Mouse (Mus musculus): ENCODE results near the gene Scarb2.
A peak's percentile ranks its signal among the peaks of the same experiment; 100 is the strongest.

The Scarb2 gene

DNA sequence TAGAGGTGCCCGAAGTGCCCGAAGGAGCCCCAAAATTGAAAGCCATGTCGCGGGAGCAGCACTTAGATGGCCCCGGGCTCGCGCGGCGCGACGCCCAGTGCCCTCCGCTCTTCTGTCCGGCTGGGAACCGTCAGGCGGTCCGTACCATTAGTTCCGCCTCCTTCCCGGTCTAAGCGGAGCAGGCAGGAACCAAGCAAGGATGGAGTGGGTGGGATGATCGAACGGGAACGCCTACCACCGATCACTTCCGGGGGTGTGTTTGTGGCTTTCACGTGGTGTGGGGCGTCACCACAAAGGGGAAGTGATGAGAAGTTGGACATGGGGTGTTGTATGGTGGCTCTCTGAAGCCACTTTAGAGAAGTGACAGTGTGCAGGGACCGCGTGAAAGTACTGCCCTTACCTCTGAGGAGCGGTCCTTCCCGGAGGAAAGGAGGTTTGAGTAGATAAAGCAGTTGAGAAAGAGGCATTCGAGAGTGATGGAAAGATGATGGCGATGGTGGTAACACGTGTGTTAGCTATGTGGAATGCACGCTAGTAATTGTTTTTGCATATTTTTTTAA is 71.5 kb downstream of the Scarb2 start, which contains the start of gene Nup54:
Gene Nup54 (minus strand): TSS at position 195 of the 560 bp plus-strand sequence.
- peak; percentile 94 to 97 for DNase-seq (ENCODE audit: low spot score in 2 of 2)

DNA sequence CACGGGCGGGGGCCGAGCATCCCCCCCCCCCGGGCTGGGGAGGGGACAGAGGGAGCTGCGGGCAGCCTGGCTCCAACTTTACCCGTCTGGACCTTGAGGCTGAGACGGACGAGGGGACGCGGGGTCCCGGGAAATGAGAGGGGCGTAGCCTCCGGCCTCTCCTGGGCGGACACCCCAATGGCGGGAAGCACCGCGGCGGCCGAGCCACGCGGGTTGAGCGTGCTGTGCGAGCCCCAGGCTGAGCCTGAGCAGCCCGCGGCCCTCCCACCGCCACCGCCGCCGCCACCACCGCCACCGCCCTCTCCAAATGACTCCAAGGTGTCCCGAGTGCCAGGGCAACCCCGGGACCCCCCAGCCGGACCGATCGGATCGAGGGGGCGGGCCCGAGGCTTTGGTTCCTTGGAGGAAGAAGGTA is 72.1 kb downstream of the Scarb2 start:
- DNase-seq (ENCODE audit: low spot score in 2 of 2) = peak in 1 of 2 experiments; percentile 5

DNA sequence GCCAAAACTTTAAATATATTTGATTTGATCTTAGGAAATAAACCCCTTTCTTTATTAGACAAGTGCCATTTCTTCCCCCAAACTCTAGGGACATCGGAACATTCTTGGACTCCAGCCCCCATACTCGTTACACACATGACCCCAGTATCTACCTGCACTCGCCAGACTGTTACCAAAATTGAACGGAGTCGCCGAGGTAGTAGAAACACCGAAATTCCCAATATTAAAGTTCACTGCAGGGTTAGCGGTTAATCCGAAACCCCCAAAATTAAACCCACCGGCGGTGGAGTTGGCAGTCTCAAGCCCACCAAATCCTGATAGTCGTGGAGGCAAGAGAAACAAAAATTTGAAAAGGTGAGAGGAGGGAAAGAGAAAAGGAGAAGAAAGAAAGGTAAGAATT is 72.6 kb downstream of the Scarb2 start:
- no peak for DNase-seq (ENCODE audit: low spot score in 2 of 2)

DNA sequence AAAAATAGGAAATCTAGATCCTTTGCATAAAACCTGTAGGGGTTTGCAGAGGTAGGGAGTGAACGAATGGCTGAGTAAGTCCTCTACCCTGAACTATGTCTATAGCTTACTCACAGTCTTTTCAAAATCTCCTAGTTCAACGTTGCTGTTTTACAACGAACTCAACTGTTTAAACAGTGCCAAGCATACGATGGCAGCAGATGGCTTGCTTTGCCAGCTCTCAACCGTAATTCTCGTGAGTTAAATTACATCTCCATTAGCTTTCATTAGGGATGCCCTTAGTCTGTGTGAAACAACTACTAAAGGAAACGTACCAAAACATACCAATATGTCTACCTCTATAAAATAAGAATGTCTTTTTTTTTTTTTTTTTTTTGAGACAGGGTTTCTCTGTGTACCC is 75.0 kb downstream of the Scarb2 start:
- peak in 1 of 2 experiments; percentile 10 for DNase-seq (ENCODE audit: low spot score in 2 of 2)

DNA sequence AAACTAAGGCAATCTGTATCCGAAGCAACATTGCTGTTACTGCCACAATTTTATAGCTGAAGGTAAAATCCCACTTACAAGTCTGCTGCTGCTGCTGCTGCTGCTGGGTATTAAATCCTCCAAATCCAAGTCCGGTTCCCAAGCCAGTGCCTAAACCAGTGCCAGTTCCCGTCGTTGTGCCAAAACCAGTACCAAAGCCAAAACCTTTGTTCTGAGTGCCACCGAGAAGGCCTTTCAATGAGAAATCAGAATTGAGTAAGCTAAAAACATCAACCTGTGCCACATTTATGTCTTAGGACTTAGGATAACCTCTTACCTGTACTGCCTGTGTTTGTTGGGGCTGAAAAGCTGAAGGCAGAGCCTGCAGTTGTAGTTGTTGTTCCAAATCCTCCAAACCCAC is 75.9 kb downstream of the Scarb2 start:
- peak in 1 of 2 experiments; percentile 12 for DNase-seq (ENCODE audit: low spot score in 2 of 2)

DNA sequence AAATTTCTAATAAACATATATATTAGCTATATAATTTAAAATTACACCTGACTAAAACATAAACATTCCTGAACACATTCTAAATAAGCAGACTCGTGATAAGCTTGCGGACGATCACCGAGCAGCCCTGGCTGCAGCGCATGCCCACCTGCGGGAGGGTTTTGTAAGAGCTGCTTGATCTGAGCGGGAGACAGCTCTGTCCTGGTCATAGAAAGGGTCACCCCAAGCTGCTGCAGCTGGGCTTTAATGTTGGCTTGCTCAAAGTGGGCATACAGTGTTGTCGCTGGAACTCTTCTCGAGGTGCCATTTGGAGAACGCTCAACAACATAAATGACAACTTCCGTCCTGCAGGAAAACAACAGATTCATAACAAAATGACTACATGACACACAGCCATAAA is 82.5 kb downstream of the Scarb2 start:
- DNase-seq (ENCODE audit: low spot score in 2 of 2) = no peak

DNA sequence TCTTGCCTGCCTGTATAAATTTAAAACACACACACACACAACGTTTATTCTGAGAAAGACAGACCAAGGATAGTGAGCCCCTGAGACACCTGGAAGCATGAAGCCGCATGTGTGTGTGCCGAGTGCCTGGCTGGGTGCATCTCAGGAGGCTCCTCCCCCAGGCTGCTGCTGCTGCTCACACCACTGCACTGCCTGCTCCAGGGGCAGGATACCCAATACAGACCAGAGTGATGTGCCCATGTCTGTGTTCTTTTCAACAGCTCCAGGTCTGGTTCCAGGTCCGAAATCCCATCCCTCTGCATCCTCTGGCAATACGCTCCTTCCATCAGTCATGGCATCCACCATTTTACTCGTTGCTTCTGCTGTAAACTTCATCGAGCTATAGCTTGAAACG is 92.7 kb downstream of the Scarb2 start:
- no peak for DNase-seq (ENCODE audit: low spot score in 2 of 2)

DNA sequence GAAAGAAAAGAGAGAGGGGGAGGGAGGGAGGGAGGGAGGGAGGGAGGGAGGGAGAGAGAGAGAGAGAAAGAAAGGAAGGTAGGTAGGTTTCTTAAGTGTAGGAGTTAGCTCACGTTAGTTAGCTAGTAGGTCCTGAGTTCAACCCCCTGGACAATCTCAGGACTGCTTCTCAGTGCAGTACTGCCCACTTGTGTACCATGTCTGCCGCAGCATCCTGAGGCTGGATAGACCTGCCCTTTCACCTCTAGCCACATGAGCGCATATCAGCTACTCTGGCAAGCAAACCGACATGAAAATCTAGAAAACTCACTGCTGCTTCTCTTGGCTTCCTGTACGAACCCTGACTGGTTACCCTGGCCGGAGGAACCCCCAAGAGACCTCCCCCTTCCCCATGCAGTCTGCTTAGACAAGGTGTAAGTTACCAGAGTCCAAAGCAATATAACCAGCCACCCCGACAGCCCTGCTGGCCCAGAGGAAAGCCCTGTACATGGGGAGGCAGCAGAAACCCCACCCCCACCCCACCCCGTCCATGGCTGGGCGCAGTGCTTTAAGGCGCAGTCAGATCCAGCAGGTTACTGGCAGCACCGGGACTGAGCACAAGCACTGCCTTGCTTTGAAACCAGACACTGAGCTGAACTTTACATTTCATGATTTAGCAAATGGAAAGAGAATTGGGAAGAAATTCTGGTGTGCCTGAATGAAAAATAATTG is 93.2 kb downstream of the Scarb2 start:
- no peak for DNase-seq (ENCODE audit: low spot score in 2 of 2)

DNA sequence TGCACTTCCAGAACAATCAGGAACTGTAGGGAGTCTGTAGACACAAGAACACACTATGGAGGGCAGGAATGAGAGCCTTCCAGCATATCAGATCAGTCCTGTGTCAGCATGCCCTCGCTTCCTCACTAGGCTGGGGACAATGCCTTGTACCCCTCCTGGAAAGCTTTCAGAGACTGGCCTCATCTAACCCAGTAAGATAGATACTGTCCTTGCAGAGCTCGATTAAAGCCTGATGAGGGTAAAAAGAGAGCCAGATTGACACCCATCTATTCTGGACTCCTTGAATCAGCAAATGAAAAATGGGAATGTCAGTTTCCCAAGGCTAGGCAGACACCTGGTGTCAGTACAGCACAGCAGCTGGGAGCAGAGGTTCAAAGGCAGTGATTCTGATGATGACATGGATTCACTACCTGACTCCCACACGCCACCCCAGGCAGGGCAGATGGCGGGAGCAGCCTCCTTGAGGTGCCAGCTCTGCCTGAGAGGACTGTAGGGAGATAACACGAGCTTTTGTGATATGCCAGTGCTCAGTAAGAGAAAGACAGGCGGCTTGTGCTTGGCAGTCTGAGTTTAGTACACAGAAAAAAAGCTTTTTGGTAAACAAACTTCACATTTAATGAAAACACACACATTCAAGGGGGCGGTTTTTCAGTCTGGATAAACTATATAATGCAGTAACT is 95.0 kb downstream of the Scarb2 start:
- DNase-seq (ENCODE audit: low spot score in 2 of 2) = no peak

DNA sequence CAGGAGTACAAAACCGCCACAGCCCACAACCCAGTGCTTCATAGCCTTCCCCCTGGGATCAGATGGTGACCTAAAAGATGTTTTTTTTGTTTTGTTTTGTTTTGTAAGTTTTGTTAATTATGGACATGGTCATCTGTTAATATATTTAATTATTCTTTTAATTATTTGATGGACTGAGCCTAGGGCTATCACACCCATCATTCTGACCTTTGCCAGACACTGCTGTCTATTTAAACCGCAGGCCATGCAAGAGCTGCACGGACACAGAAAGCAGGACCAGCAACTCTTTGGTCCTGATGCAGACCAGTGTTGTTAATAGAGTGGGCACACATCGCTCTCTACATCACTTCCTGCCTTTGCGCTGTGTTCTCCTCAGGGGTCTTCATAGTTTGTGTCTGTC is 96.1 kb downstream of the Scarb2 start:
- DNase-seq (ENCODE audit: low spot score in 2 of 2) = no peak

DNA sequence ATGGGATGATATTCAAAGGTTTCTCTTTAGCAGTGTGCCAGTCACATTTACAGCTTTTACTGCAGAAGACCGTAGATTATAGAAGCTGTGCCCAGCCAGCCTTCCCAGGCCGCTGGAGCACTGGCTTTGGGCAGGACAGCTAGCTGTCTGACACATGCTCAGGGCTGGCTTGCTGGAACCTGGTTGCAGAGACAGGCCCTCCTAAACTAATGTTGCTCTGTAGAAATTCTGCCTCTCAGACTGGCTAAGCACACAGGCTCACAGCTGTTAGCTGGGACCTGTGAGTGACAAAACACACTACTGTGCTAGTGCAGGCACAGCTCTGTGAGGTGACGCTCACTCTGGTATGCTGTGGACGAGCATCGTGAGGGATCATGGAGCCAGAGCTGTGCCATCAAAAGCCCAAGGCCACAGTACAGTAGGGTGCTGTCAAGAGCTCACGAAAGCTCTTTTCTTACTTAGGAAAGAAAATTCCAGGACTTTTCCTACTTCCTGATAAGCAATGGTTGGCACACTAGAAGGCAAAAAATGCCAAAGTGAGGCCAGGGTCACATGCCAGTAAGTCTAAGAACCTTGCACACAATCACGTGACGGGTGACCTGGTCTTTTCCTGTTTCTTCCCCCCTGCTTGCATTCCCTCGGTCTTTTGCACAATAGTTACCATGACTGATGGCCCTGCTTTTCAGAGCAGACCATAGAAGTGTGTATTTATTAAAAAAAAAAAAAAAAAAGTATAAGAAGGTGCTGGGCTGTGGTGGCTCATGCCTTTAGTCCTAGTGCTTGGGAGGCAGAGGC is 97.1 kb downstream of the Scarb2 start:
- no peak for DNase-seq (ENCODE audit: low spot score in 2 of 2)

DNA sequence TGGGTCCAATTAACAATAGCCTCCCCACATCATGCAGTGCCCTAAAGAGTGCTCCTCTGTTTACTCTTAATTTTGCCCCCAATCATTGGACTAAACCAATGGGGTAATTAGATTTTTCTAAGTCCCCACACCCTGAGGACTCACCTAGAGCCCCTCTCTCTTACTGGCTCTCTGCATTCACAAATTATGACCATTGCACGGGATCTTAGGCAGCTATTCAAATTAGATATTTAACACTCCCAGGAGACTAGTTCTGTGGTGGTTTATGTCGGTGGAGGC is 102.3 kb downstream of the Scarb2 start:
- no peak for DNase-seq (ENCODE audit: low spot score in 2 of 2)

DNA sequence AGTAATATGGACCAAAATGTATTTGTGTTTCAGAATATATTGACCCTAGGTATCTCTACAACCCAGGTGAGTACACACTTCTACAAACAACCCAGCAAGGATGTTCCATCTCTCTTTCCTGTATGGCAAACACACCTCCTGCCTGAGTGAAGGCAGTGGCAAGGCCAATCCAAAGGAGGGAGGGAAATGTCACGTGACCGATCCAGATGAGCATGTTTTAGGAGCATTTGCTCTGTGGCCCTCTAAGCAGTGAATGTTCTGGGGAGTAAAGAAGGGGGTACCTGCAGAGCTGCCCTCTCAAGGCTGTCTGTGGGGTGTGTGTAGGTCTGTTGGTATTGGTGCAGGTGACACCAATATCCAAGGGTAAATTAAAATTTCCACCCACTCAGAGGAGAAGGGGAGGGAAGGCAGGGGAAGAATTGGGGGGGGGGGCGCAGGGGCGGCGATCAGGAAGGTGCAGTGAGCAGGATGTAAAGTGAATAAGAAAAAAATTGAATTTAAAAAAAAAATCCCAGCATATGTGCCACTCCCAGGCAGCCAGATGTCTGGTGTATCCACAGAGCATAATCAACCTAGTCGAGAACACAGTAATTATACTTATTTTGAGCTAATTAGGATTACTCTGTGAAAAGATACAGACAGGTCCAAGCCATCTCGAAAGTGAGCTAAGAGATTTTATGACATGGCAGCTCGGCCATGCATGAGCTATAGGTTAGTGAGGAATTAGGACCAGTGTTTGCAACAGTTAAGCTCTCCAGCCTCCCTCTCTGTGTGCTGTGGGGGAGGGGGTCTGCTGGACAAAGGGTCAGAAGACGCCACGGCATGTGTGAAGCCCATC is 102.9 kb downstream of the Scarb2 start:
- DNase-seq (ENCODE audit: low spot score in 2 of 2) = no peak

DNA sequence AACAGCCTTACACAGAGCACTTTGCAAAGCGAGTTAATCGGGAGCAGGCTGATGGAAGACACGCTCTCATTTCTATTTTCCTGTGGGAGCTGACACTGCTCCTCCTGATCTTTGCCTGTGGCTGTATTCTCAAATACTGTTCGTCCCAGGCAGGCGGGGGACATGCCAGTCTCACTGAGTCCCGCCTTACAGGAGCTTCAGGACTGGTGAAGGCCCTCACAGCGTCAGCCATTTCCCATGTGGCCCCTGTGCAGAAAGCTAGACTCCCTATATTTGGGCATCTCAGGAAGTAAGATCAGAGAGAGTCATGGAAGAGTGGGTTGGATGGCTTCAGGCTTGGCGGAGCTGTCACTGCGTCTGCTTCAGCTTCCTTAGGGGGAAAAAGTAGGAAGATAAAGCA is 103.8 kb downstream of the Scarb2 start:
- DNase-seq (ENCODE audit: low spot score in 2 of 2) = no peak

DNA sequence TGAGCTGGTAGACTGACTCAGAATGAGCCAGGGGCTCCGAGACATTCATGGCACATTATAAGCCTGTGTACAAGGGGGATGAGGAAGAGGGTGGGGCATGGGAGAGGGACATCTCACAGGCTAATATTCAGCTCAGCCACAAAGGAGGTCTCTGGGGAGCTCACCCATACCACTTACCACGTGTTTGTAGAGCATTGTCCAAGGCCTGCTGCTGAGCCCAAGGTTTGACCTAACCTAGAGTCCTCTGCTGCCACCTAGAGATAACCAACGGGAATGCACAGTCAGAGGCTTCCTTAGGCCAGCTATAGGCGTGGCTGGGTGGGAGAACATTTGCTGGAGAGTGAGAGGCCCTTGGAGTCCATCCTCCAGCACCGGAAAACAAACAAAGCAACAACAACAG is 108.5 kb downstream of the Scarb2 start:
- DNase-seq (ENCODE audit: low spot score in 2 of 2) = peak; percentile 67 to 81

DNA sequence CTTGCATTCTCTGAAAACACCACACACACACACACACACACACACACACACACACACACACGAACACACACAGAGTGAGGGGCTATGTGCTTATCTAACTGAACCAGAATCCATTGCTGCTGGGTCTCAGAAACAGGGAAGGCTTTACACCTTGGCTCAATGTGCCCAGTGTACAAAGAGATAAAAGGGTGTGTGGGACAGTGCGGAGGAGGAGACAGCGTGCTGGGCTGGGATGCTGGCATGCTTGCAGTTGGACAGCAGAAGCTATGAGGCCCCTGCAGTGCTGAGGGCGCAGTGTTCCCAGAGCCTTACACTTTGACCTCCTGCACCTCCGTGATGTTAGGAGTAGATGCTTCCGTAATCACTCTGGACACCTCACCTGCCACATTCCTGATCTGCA is 110.2 kb downstream of the Scarb2 start:
- no peak for DNase-seq (ENCODE audit: low spot score in 2 of 2)

DNA sequence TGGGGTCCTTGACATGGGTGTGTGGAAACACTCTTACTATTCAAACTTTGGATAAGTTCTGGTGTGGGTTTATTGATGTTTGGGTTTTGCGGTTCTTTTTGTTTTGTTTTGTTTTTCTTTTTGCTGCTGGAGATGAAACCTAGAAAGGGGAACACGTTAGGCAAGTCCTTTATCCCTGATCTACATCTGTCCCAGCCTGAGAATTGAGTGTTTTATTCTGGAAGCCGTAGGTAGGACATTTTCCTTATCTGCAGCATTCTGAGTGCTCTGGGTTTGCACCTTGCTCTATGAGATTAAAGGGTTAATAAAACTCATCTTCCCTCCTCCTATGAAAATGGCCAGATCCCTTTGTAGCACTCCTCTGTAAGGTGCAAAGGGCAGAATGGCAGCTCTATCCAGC is 110.9 kb downstream of the Scarb2 start:
- DNase-seq (ENCODE audit: low spot score in 2 of 2) = no peak

DNA sequence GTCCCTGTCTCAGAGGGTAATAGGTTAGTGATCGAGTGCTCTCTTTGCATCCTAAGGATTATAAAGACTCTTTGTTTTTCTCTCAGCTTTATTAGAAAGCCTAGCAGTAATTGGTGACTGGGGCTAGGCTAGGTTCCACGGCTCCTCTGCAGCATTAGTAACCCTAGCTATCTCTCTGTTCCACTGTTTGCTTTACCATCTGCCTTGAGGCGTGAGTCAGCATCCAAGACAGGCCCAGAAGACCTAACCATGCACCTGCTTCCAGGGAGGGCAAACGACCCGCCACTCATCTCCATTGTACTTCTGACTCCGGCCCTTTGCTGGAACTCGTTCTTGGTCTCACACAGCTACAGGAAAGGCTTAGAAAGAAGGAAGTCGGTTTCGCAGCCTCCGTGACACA is 112.8 kb downstream of the Scarb2 start:
- no peak for DNase-seq (ENCODE audit: low spot score in 2 of 2)

DNA sequence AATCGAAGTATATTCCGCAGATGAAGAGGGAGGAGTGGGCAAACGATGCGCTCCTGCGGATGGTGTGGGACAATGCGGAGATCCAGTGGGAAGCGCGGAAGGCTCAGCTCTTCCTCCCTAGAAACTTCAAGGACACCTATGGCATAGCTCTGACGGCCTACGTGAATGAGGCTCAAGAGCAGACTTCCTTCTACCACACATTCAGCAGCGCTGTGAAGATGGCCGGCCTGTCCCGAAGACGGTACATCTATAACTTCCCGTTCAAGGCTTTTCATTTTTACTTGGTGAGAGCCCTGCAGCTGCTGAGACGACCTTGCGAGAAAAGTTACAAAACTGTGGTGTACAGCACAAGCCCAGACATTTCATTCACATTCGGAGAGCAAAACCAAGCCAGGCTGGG is 114.1 kb downstream of the Scarb2 start:
- no peak for DNase-seq (ENCODE audit: low spot score in 2 of 2)

Measured in frontal cortex, postnatal 36 days (tissue).